Mouse (Mus musculus): ENCODE measurements around the gene Cdc14a. TPM values are rescaled to one million over a fixed set of nuclear protein-coding genes. Genes with fewer than 3 reads are reported as not detected.

Cdc14a gene
- polyA plus RNA-seq, 1 experiment from 2014 or later: 11.9 TPM

GRCm38 (mm10) chr3:116389500-116390470 is 34.0 kb downstream of the Cdc14a start:
- Histone ChIP-seq H3K4me2 (no peak overlapping the region), H3K4me1 (no peaks in the 10 kb centered on the region), H3K9me3 (replicated peaks) (no peaks in the 10 kb centered on the region), H3K27ac (no peak overlapping the region), H3K9ac (no peak overlapping the region), H3K27me3 (no peaks in the 10 kb centered on the region), H3K36me3 (ENCODE audit: poor library complexity, severe bottlenecking) (peaks cover 33% of the 10 kb centered on the region), H3K4me3 (no peak overlapping the region)
- 91% methylated on average over 14 of the region's 14 CpGs for WGBS
- ATAC-seq: no peak

- Histone ChIP-seq H3K4me1 (no peaks in the 10 kb centered on the region), H3K4me2 (no peak overlapping the region), H3K36me3 (ENCODE audit: poor library complexity, severe bottlenecking) (peaks cover 37% of the 10 kb centered on the region), H3K4me3 (no peak overlapping the region), H3K27me3 (no peaks in the 10 kb centered on the region), H3K9ac (no peak overlapping the region), H3K27ac (no peak overlapping the region), H3K9me3 (replicated peaks) (no peaks in the 10 kb centered on the region)
- 74% methylated on average over 11 of the region's 11 CpGs for WGBS
- ATAC-seq: no peak
Observed at GRCm38 (mm10) chr3:116388808-116389207, 35.0 kb downstream of the Cdc14a start.

GRCm38 (mm10) chr3:116386886-116387285 is 36.9 kb downstream of the Cdc14a start:
- no peak for ATAC-seq
- Histone ChIP-seq H3K36me3 (ENCODE audit: poor library complexity, severe bottlenecking) (peaks cover 28% of the 10 kb centered on the region), H3K9ac (no peak overlapping the region), H3K27ac (no peak overlapping the region), H3K4me3 (no peak overlapping the region), H3K4me1 (no peaks in the 10 kb centered on the region), H3K27me3 (no peaks in the 10 kb centered on the region), H3K9me3 (replicated peaks) (no peaks in the 10 kb centered on the region), H3K4me2 (no peak overlapping the region)

- H3K9me3 ChIP-seq (replicated peaks): no peaks in the 10 kb centered on the region
- peaks cover 22% of the 10 kb centered on the region for H3K36me3 ChIP-seq (ENCODE audit: poor library complexity, severe bottlenecking)
- no peak overlapping the region for H3K27ac ChIP-seq
- no peaks in the 10 kb centered on the region for H3K27me3 ChIP-seq
- no peak overlapping the region for H3K4me2 ChIP-seq
- H3K4me1 ChIP-seq: no peaks in the 10 kb centered on the region
- 87% methylated on average over 6 of the region's 6 CpGs for WGBS
- ATAC-seq: no peak
- no peak overlapping the region for H3K9ac ChIP-seq
- no peak overlapping the region for H3K4me3 ChIP-seq
Observed at GRCm38 (mm10) chr3:116386342-116386741, 37.5 kb downstream of the Cdc14a start.

- WGBS: 87% methylated on average over 7 of the region's 7 CpGs
- Histone ChIP-seq H3K4me3 (no peak overlapping the region), H3K27me3 (no peaks in the 10 kb centered on the region), H3K9ac (no peak overlapping the region), H3K27ac (no peak overlapping the region), H3K4me2 (no peak overlapping the region), H3K9me3 (replicated peaks) (no peaks in the 10 kb centered on the region), H3K36me3 (ENCODE audit: poor library complexity, severe bottlenecking) (peaks cover 19% of the 10 kb centered on the region), H3K4me1 (no peaks in the 10 kb centered on the region)
- no peak for ATAC-seq
Observed at GRCm38 (mm10) chr3:116384319-116384718, 39.5 kb downstream of the Cdc14a start.

- Histone ChIP-seq H3K9ac (no peak overlapping the region), H3K36me3 (ENCODE audit: poor library complexity, severe bottlenecking) (peaks cover 6% of the 10 kb centered on the region; the same call in 1 of the 2 replicates), H3K4me3 (no peak overlapping the region), H3K4me1 (no peaks in the 10 kb centered on the region), H3K27ac (no peak overlapping the region), H3K27me3 (no peaks in the 10 kb centered on the region), H3K4me2 (no peak overlapping the region), H3K9me3 (replicated peaks) (no peaks in the 10 kb centered on the region)
- WGBS: 51% methylated on average over 9 of the region's 9 CpGs
- no peak for ATAC-seq
Observed at GRCm38 (mm10) chr3:116380319-116380718, 43.5 kb downstream of the Cdc14a start.

GRCm38 (mm10) chr3:116375442-116375841 is 48.4 kb downstream of the Cdc14a start:
- H3K4me3 ChIP-seq: no peak overlapping the region
- H3K4me2 ChIP-seq: no peak overlapping the region
- no peaks in the 10 kb centered on the region for H3K9me3 ChIP-seq (replicated peaks)
- no peaks in the 10 kb centered on the region for H3K36me3 ChIP-seq (ENCODE audit: poor library complexity, severe bottlenecking)
- H3K27ac ChIP-seq: no peak overlapping the region
- H3K4me1 ChIP-seq: 0 out of 2 replicates have a peak, but pooled peaks cover 4% of the 10 kb centered on the region
- no peaks in the 10 kb centered on the region for H3K27me3 ChIP-seq
- H3K9ac ChIP-seq: no peak overlapping the region
- WGBS: 87% methylated on average over 2 of the region's 2 CpGs
- ATAC-seq: no peak

- WGBS: 94% methylated on average over 5 of the region's 5 CpGs
- no peak overlapping the region for H3K4me3 ChIP-seq
- no peaks in the 10 kb centered on the region for H3K36me3 ChIP-seq (ENCODE audit: poor library complexity, severe bottlenecking)
- H3K4me2 ChIP-seq: no peak overlapping the region
- no peak overlapping the region for H3K9ac ChIP-seq
- no peaks in the 10 kb centered on the region for H3K9me3 ChIP-seq (replicated peaks)
- H3K27me3 ChIP-seq: no peaks in the 10 kb centered on the region
- no peak overlapping the region for H3K27ac ChIP-seq
- H3K4me1 ChIP-seq: 0 out of 2 replicates have a peak, but pooled peaks cover 4% of the 10 kb centered on the region
- ATAC-seq: no peak
Observed at GRCm38 (mm10) chr3:116374486-116374885, 49.3 kb downstream of the Cdc14a start.

- Histone ChIP-seq H3K4me1 (peaks cover 16% of the 10 kb centered on the region), H3K9ac (no peak overlapping the region), H3K27me3 (no peaks in the 10 kb centered on the region), H3K4me3 (no peak overlapping the region), H3K4me2 (no peak overlapping the region), H3K27ac (no peak overlapping the region), H3K9me3 (replicated peaks) (no peaks in the 10 kb centered on the region), H3K36me3 (ENCODE audit: poor library complexity, severe bottlenecking) (no peaks in the 10 kb centered on the region)
- no peak for ATAC-seq
- WGBS: 61% methylated on average over 6 of the region's 6 CpGs
Observed at GRCm38 (mm10) chr3:116373196-116373595, 50.6 kb downstream of the Cdc14a start.

GRCm38 (mm10) chr3:116368868-116369437 is 54.9 kb downstream of the Cdc14a start:
- Histone ChIP-seq H3K4me1 (peaks cover 17% of the 10 kb centered on the region), H3K9me3 (replicated peaks) (no peaks in the 10 kb centered on the region), H3K36me3 (ENCODE audit: poor library complexity, severe bottlenecking) (peaks cover 10% of the 10 kb centered on the region), H3K27me3 (no peaks in the 10 kb centered on the region), H3K9ac (no peak overlapping the region; the same call in 1 of the 2 replicates), H3K4me3 (no peak overlapping the region), H3K4me2 (no peak overlapping the region), H3K27ac (no peak overlapping the region)
- 10% methylated on average over 4 of the region's 4 CpGs for WGBS
- peak; percentile 45; the same call in 1 of the 2 replicates for ATAC-seq

GRCm38 (mm10) chr3:116366125-116366524 is 57.7 kb downstream of the Cdc14a start:
- Histone ChIP-seq H3K9me3 (replicated peaks) (no peaks in the 10 kb centered on the region), H3K4me3 (no peak overlapping the region), H3K9ac (no peak overlapping the region), H3K27ac (no peak overlapping the region), H3K4me2 (no peak overlapping the region), H3K4me1 (peaks cover 13% of the 10 kb centered on the region), H3K27me3 (no peaks in the 10 kb centered on the region), H3K36me3 (ENCODE audit: poor library complexity, severe bottlenecking) (peaks cover 10% of the 10 kb centered on the region)
- no peak for ATAC-seq
- WGBS: 75% methylated on average over 2 of the region's 2 CpGs

GRCm38 (mm10) chr3:116361906-116362305 is 61.9 kb downstream of the Cdc14a start:
- H3K4me1 ChIP-seq: no peaks in the 10 kb centered on the region
- WGBS: 83% methylated on average over 7 of the region's 7 CpGs
- no peak for ATAC-seq
- no peak overlapping the region for H3K4me3 ChIP-seq
- H3K27ac ChIP-seq: no peak overlapping the region
- H3K4me2 ChIP-seq: no peak overlapping the region
- no peak overlapping the region for H3K9ac ChIP-seq
- H3K9me3 ChIP-seq (replicated peaks): no peaks in the 10 kb centered on the region
- no peaks in the 10 kb centered on the region for H3K27me3 ChIP-seq
- H3K36me3 ChIP-seq (ENCODE audit: poor library complexity, severe bottlenecking): peaks cover 10% of the 10 kb centered on the region

All from forebrain, embryonic 13.5 days (tissue).